Mouse (Mus musculus): ENCODE measurements around the gene Sh3bp5.

GRCm38 (mm10) chr14:31435930-31436693 is at the start of gene Sh3bp5:
- TF ChIP-seq POLR2A (IDR thresholded peaks at IDR 0.05; ENCODE audit: borderline replicate concordance, low read depth, low read length) = no peak
- peak; percentile 25; the same call in 1 of the 2 replicates for TF ChIP-seq CTCF (IDR thresholded peaks at IDR 0.05; ENCODE audit: low read depth, low read length)

Data from bone marrow macrophage, adult 2 months (primary cell).